Mouse (Mus musculus) midbrain, embryonic 13.5 days (tissue): ENCODE results near the gene Spty2d1. TPM values are rescaled to one million over a fixed set of nuclear protein-coding genes. Genes with fewer than 3 reads are reported as not detected.
A peak's percentile ranks its signal among the peaks of the same experiment; 100 is the strongest.

Experiments
- ATAC-seq: fragments of 200-750 bp; cut with Nextera tagmentation; 2 replicates; pipeline ENCODE4 v1.8.0; 2017; ENCODE audit warnings: mild to moderate bottlenecking, moderate TSS enrichment, moderate library complexity
- H3K27ac ChIP-seq: fragments of 300-500 bp; sonication (generic); 2 replicates; pipeline ENCODE4 v1.5.1; 2015; ENCODE audit warnings: inconsistent platforms, mild to moderate bottlenecking, moderate library complexity
- H3K27me3 ChIP-seq: fragments of 300-500 bp; sonication (generic); 2 replicates; pipeline ENCODE4 v1.6.1; 2015; ENCODE audit warnings: mild to moderate bottlenecking, inconsistent platforms
- H3K36me3 ChIP-seq: fragments of 300-500 bp; sonication (generic); 2 replicates; pipeline ENCODE4 v1.6.1; 2015; ENCODE audit warnings: mild to moderate bottlenecking, inconsistent platforms
- H3K4me1 ChIP-seq: fragments of 300-500 bp; sonication (generic); replicated peaks from 2 replicates; pipeline ENCODE4 v1.6.1; 2015; ENCODE audit warnings: inconsistent platforms
- H3K4me2 ChIP-seq: fragments of 300-500 bp; sonication (generic); replicated peaks from 2 replicates; pipeline ENCODE4 v1.6.1; 2015; ENCODE audit warnings: moderate library complexity, mild to moderate bottlenecking, inconsistent platforms
- H3K4me3 ChIP-seq: fragments of 300-500 bp; sonication (generic); replicated peaks from 2 replicates; pipeline ENCODE4 v1.5.1; 2015; ENCODE audit warnings: mild to moderate bottlenecking, inconsistent platforms
- H3K9ac ChIP-seq: fragments of 300-500 bp; sonication (generic); replicated peaks from 2 replicates; pipeline ENCODE4 v1.6.1; 2015; ENCODE audit warnings: mild to moderate bottlenecking, inconsistent platforms
- H3K9me3 ChIP-seq: fragments of 300-500 bp; sonication (generic); 2 replicates; pipeline ENCODE4 v1.6.1; 2016; ENCODE audit warnings: mild to moderate bottlenecking, inconsistent platforms
- WGBS: fragments of 180-500 bp; shearing (Covaris S2); methylation state at CpG from one replicate; pipeline ENCODE4 v1.1.7; 2015; 5-methylcytosine and 5-hydroxymethylcytosine counted together
- polyA plus RNA-seq: library from polyadenylated mRNA; unstranded; fragments of >200 nt; fragmentation: Nextera tagmentation; extraction: Ambion mirVana; gene quantifications from 2 replicates; pipeline ENCODE4 v1.2.1, GENCODE M21; 2015

The Spty2d1 gene
- polyA plus RNA-seq, 1 experiment from 2014 or later = 9.6 TPM

GRCm38 (mm10) chr7:46985718-46986505 is 22.3 kb downstream of the Spty2d1 start:
- Histone ChIP-seq H3K4me1 (no peaks in the 10 kb centered on the region), H3K36me3 (no peaks in the 10 kb centered on the region), H3K4me2 (no peak overlapping the region), H3K27ac (no peak overlapping the region), H3K9me3 (no peaks in the 10 kb centered on the region), H3K9ac (no peak overlapping the region), H3K27me3 (no peaks in the 10 kb centered on the region), H3K4me3 (no peak overlapping the region)
- no peak for ATAC-seq
- 50% methylated on average over 8 of the region's 8 CpGs for WGBS

DNA sequence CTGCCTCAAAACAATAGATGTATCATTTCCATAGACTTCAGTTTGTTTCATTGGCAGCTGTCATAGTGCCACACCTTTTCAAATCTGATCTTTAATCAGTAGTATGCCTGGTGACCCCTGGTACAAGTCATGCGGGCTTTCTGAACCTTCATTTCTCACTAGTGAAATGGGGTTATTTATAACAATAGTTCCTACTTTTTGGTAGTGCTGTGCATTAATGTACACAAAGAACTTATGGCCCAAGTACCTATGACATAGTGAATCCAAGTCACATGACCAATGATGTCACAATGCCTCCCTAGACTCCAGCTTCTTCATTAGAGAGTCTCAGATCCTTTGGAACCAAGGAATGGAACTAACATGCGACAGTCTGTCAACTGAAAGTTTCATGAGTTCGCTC is 24.9 kb downstream of the Spty2d1 start, which contains the start of gene Gm9999:
Gm9999 (plus strand) TSS at position 301 of the 400 bp plus-strand sequence.
- H3K27ac ChIP-seq = no peak within 1 kb of the TSS
- H3K4me2 ChIP-seq = no peak within 1 kb of the TSS
- WGBS = 93% methylated on average over 3 of the region's 3 CpGs
- no peak within 1 kb of the TSS for H3K9ac ChIP-seq
- no peaks in the 10 kb centered on the region for H3K27me3 ChIP-seq
- no peaks in the 10 kb centered on the region for H3K36me3 ChIP-seq
- no peak for ATAC-seq
- H3K9me3 ChIP-seq = no peaks in the 10 kb centered on the region
- no peak within 1 kb of the TSS for H3K4me3 ChIP-seq
- no peaks in the 10 kb centered on the region for H3K4me1 ChIP-seq

GRCm38 (mm10) chr7:46975456-46975855 is 32.8 kb downstream of the Spty2d1 start:
- no peaks in the 10 kb centered on the region for H3K4me1 ChIP-seq
- H3K27me3 ChIP-seq = no peaks in the 10 kb centered on the region
- H3K27ac ChIP-seq = no peak overlapping the region
- 93% methylated on average over 11 of the region's 11 CpGs for WGBS
- H3K4me2 ChIP-seq = no peak overlapping the region
- no peaks in the 10 kb centered on the region for H3K9me3 ChIP-seq
- no peak overlapping the region for H3K9ac ChIP-seq
- ATAC-seq = no peak
- no peaks in the 10 kb centered on the region for H3K36me3 ChIP-seq
- no peak overlapping the region for H3K4me3 ChIP-seq

GRCm38 (mm10) chr7:46974648-46975047 is 33.6 kb downstream of the Spty2d1 start:
- Histone ChIP-seq H3K27me3 (no peaks in the 10 kb centered on the region), H3K9me3 (no peaks in the 10 kb centered on the region), H3K9ac (no peak overlapping the region), H3K27ac (no peak overlapping the region), H3K4me2 (no peak overlapping the region), H3K4me1 (no peaks in the 10 kb centered on the region), H3K36me3 (no peaks in the 10 kb centered on the region), H3K4me3 (no peak overlapping the region)
- WGBS = 95% methylated on average over 4 of the region's 4 CpGs
- ATAC-seq = no peak

- H3K27me3 ChIP-seq = no peaks in the 10 kb centered on the region
- no peak overlapping the region for H3K9ac ChIP-seq
- no peak for ATAC-seq
- no peak overlapping the region for H3K4me2 ChIP-seq
- H3K4me3 ChIP-seq = no peak overlapping the region
- H3K9me3 ChIP-seq = no peaks in the 10 kb centered on the region
- H3K36me3 ChIP-seq = no peaks in the 10 kb centered on the region
- no peak overlapping the region for H3K27ac ChIP-seq
- H3K4me1 ChIP-seq = no peaks in the 10 kb centered on the region
- WGBS = 93% methylated on average over 4 of the region's 4 CpGs
Observed at GRCm38 (mm10) chr7:46969898-46970297, 38.3 kb downstream of the Spty2d1 start.

DNA sequence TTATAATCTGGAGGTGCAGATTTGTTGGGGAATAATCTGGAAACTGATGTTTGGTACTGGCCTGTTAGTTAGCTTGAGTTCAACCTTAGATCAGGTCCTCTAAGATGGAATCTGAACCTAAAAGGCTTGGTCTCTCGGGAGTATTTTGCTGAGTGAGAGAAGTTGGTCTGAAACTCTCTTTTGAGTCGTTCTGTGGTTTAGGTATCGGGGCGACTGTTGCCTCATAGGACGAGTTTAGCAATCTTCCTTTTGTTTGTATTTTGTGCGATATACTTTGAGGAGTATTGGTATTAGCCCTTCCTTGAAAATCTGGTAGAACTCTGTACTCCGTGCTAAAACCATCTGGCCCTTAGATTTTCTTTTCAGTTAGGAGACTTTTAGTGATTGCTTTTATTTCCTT is 44.1 kb downstream of the Spty2d1 start:
- Histone ChIP-seq H3K36me3 (no peaks in the 10 kb centered on the region), H3K27ac (no peak overlapping the region; the same call in 1 of the 2 replicates), H3K4me2 (no peak overlapping the region), H3K27me3 (peaks cover 9% of the 10 kb centered on the region), H3K9ac (no peak overlapping the region), H3K4me1 (peaks cover 6% of the 10 kb centered on the region; the same call in 1 of the 2 replicates), H3K9me3 (no peaks in the 10 kb centered on the region), H3K4me3 (no peak overlapping the region)
- ATAC-seq = no peak
- 85% methylated on average over 7 of the region's 7 CpGs for WGBS

DNA sequence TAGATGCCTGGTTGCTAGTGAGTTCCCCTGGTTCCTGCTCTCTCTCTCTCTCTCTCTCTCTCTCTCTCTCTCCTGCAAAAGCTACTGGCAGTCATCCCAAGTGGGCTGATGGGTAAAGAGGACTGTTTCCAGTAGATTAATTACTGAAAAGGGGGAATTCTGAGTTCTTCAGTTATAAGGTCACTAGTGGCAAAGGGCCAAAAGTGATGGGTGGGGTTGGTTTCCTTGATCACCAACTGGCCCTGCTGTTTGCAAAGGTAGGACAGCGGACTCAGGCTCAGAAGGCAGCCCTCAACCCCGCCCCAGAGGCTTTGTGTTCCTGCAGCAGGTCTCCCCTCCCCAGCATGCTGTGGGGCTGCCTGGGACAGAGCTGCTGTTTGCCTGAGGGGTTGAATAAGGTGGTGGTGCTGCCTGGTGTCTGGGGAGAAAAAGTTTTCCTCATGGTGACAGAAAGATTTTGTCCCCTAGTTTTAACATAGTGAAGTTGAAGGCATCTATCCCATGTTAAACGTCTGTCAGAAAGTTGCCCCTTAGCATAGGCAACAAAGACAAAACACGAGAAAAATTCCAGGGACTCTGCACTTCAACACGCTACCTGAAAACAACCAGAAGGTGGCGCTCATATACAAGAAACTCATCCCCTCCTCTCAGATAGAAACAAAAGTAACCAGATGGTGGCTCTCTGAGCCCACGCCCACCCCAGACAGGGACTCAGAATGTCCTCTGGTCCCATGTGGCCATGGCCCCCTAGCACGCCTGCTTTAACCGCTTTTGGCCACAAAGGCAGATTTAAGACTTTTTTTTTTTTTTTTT is 45.2 kb downstream of the Spty2d1 start:
- ATAC-seq = peak; percentile 84
- H3K36me3 ChIP-seq = no peaks in the 10 kb centered on the region
- peaks cover 10% of the 10 kb centered on the region; the same call in 1 of the 2 replicates for H3K4me1 ChIP-seq
- H3K27ac ChIP-seq = peak overlapping the region; percentile 27; the same call in 1 of the 2 replicates
- H3K9me3 ChIP-seq = no peaks in the 10 kb centered on the region
- under 1% methylated on average over 9 of the region's 9 CpGs for WGBS
- H3K9ac ChIP-seq = no peak overlapping the region
- no peak overlapping the region for H3K4me2 ChIP-seq
- H3K4me3 ChIP-seq = no peak overlapping the region
- peaks cover 9% of the 10 kb centered on the region for H3K27me3 ChIP-seq

DNA sequence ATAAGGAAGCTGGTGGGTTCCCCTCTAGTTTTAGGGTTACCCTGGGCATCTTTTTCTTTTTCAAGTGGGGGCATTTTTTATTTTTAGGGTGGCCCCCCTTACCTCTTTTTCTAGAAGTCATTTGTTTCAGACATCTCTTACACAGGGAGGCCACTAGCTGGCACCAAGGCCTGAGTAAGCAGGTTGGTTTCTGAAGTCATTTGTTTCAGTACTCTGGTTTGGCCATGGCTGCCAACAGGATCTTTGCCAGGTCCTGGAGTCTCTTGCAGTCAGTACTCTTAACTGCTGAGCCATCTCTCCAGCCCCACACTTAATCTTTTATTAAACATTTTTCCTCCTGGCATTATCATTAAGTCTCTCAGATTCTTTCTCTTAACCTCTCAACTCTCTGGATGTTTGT is 46.1 kb downstream of the Spty2d1 start:
- Histone ChIP-seq H3K27me3 (peaks cover 9% of the 10 kb centered on the region), H3K9ac (no peak overlapping the region), H3K27ac (no peak overlapping the region), H3K9me3 (no peaks in the 10 kb centered on the region), H3K4me1 (peaks cover 19% of the 10 kb centered on the region), H3K4me3 (no peak overlapping the region), H3K4me2 (no peak overlapping the region), H3K36me3 (no peaks in the 10 kb centered on the region)
- no peak for ATAC-seq

DNA sequence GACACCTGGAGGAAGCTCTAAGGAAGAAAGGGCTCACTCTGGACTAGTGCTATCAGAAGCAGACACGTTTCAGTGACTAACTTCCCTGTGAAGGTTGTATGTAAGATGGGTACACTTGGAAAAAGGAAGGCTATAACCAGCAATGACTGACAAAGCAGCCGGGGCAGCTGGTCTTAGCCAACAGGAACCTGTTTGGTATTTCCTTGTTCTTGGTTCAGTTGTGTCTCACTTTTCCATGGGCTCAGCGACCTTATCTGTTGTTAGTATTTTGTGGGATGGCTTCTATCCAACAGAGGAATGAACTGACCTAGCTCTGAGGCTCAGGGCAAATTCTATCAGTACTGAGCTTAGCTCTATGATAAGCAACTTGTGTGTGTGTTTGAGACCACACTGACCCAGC is 47.2 kb downstream of the Spty2d1 start:
- Histone ChIP-seq H3K4me1 (peaks cover 19% of the 10 kb centered on the region), H3K9ac (no peak overlapping the region), H3K4me2 (no peak overlapping the region), H3K9me3 (no peaks in the 10 kb centered on the region), H3K27me3 (peaks cover 9% of the 10 kb centered on the region), H3K27ac (no peak overlapping the region), H3K36me3 (no peaks in the 10 kb centered on the region), H3K4me3 (no peak overlapping the region)
- ATAC-seq = no peak
- WGBS = 66% methylated on average over 3 of the region's 3 CpGs

- Histone ChIP-seq H3K9ac (peak overlapping the region; percentile 79), H3K4me3 (peak overlapping the region; percentile 68), H3K27me3 (peaks cover 9% of the 10 kb centered on the region), H3K27ac (no peak overlapping the region), H3K4me2 (peak overlapping the region; percentile 84), H3K36me3 (peaks cover 11% of the 10 kb centered on the region), H3K4me1 (peaks cover 19% of the 10 kb centered on the region), H3K9me3 (no peaks in the 10 kb centered on the region)
- peak; percentile 49; the same call in 1 of the 2 replicates for ATAC-seq
- WGBS = 18% methylated on average over 9 of the region's 9 CpGs
Observed at GRCm38 (mm10) chr7:46958853-46959252, 49.4 kb downstream of the Spty2d1 start.

DNA sequence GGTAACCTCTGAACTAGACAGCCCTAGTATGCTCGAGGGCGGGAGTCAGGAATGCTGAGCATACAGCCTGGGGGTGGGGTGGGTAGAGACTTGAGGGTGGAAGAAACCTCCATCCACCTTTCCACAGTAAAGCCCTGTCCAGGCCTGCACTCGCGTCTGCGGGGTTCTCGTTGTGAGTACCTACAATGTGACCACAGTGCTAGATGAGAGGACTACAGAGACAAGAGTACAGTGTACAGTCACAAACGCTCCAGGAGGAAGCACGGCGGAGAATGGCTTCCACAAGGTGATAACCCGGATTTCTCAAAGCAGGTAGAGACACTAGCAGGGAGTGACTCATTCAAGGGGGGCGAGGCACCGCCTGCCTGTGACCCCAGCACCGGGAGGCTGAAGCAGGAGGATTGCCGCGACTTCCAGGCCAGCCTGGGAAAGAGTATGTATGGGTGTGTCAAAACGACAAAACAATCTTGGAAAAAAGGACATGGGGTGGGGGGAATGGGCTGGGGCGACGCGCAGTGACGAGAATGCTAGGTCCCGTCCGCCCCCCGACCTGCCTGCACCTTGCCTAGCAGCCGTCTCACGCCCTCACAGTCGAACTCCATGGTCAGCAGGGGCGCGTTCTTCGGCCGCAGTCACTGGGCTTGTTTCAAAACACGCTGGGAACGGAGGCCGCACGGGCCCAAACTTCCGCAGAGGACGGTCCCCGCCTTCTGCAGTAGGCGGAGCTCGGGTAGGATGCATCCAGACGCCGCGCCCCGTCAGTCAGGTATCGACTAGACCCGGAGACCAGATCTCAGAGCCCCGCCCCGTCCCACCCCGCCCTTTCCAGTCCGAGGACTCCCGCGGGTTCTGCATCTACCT is 50.1 kb downstream of the Spty2d1 start, which contains the start of gene Uevld:
Uevld (minus strand) TSS at position 697 of the 861 bp plus-strand sequence.
- WGBS = 2% methylated on average over 51 of the region's 51 CpGs
- peak within 1 kb of the TSS; percentile 79 for H3K9ac ChIP-seq
- ATAC-seq = peak; percentile 93
- H3K27me3 ChIP-seq = peaks cover 9% of the 10 kb centered on the region
- peaks cover 19% of the 10 kb centered on the region for H3K36me3 ChIP-seq
- no peak within 1 kb of the TSS for H3K27ac ChIP-seq
- H3K4me1 ChIP-seq = peaks cover 13% of the 10 kb centered on the region
- H3K4me3 ChIP-seq = peak within 1 kb of the TSS; percentile 68
- no peaks in the 10 kb centered on the region for H3K9me3 ChIP-seq
- H3K4me2 ChIP-seq = peak within 1 kb of the TSS; percentile 84
